ENCODE assay signal across 7 mouse cellular contexts in genomic region chr10:7052315-7053017, GRCm38 (mm10). TPM values are rescaled to one million over a fixed set of nuclear protein-coding genes. Genes with fewer than 3 reads are reported as not detected.
A peak's percentile ranks its signal among the peaks of the same experiment; 100 is the strongest.
DNase-seq lines count a peak whose midpoint lies in the region; ATAC-seq and TF ChIP-seq lines count a peak whose summit lies in the region.

Gene Ipcef1 (minus strand): TSS chr10:7052478.

- H3K36me3 ChIP-seq in intestine, embryonic 15.5 days, result no peaks in the 10 kb centered on the region
- no peaks in the 10 kb centered on the region for H3K36me3 ChIP-seq in midbrain, embryonic 10.5 days

- 12% methylated on average over 12 of the region's 12 CpGs for WGBS in bone marrow, adult 2 months
- 23% methylated on average over 12 of the region's 12 CpGs for WGBS in intestine, embryonic 15.5 days
- 26% methylated on average over 12 of the region's 12 CpGs for WGBS in midbrain, embryonic 10.5 days

- no peak for TF ChIP-seq POLR2A in bone marrow, adult 2 months (IDR thresholded peaks at IDR 0.05; ENCODE audit: borderline replicate concordance, control insufficient read depth, low read depth, low read length)

- H3K27me3 ChIP-seq in intestine, embryonic 15.5 days (replicated peaks), result no peaks in the 10 kb centered on the region
- no peaks in the 10 kb centered on the region for H3K27me3 ChIP-seq in midbrain, embryonic 10.5 days (ENCODE audit: low read depth, poor library complexity, severe bottlenecking)

- no peak for TF ChIP-seq CTCF in bone marrow, adult 2 months (IDR thresholded peaks at IDR 0.05; ENCODE audit: control insufficient read depth, insufficient read depth, low read length)

- H3K27ac ChIP-seq in bone marrow, adult 2 months (ENCODE audit: control insufficient read depth, insufficient read depth, low read depth, low read length, poor library complexity), result peak within 1 kb of the TSS; percentile 27; the same call in 1 of the 2 replicates
- 0 out of 2 replicates have a peak within 1 kb of the TSS, but pooled peaks have one; percentile 36 for H3K27ac ChIP-seq in intestine, embryonic 15.5 days
- peak within 1 kb of the TSS; percentile 82 for H3K27ac ChIP-seq in midbrain, embryonic 10.5 days (replicated peaks)

- H3K4me3 ChIP-seq in bone marrow, adult 2 months (replicated peaks; ENCODE audit: control insufficient read depth, low read depth, low read length), result no peak within 1 kb of the TSS
- no peak within 1 kb of the TSS for H3K4me3 ChIP-seq in intestine, embryonic 15.5 days (replicated peaks)
- H3K4me3 ChIP-seq in midbrain, embryonic 10.5 days, result peak within 1 kb of the TSS; percentile 28; the same call in 1 of the 2 replicates

- no peak within 1 kb of the TSS for H3K9ac ChIP-seq in intestine, embryonic 15.5 days

- peak; percentile 50 for ATAC-seq in intestine, embryonic 15.5 days

- H3K4me2 ChIP-seq in intestine, embryonic 15.5 days (replicated peaks), result peak within 1 kb of the TSS; percentile 28; the same call in 1 of the 2 replicates

- peak; percentile 38 for DNase-seq in embryo, embryonic 9.5 days (ENCODE audit: extremely low spot score)
- DNase-seq in midbrain, embryonic 10.5 days (ENCODE audit: low spot score), result peak; percentile 43
- no peak for DNase-seq in testis, postnatal 10 days (ENCODE audit: low spot score)
- no peak for DNase-seq in adrenal gland, postnatal 4 days (ENCODE audit: low spot score in 2 of 2)
- DNase-seq in cerebellum, adult 18-20 months, result no peak

- H3K9me3 ChIP-seq in intestine, embryonic 15.5 days, result no peaks in the 10 kb centered on the region
- H3K9me3 ChIP-seq in midbrain, embryonic 10.5 days (replicated peaks), result no peaks in the 10 kb centered on the region

- H3K4me1 ChIP-seq in bone marrow, adult 2 months (ENCODE audit: control insufficient read depth, insufficient read depth, low read length), result no peaks in the 10 kb centered on the region; the same call in 1 of the 2 replicates
- H3K4me1 ChIP-seq in intestine, embryonic 15.5 days (replicated peaks), result peaks cover 11% of the 10 kb centered on the region; the same call in 1 of the 2 replicates
- H3K4me1 ChIP-seq in midbrain, embryonic 10.5 days, result peaks cover 14% of the 10 kb centered on the region

RNA-seq across cellular contexts. Expression of gene Ipcef1, which starts in this region (rescaled TPM):
- 6.1 and 13.4 TPM in 2 replicates for polyA plus RNA-seq in bone marrow, adult 2 months (2011; ENCODE audit: insufficient read depth, insufficient read length, low replicate concordance, missing spikeins)
- polyA plus RNA-seq in intestine, embryonic 15.5 days (2015; fragmentation: Nextera tagmentation; extraction: Ambion mirVana), result 0.19 and 0.23 TPM in 2 replicates
- 0.48 and 0.92 TPM in 2 replicates for polyA plus RNA-seq in midbrain, embryonic 10.5 days (2016; fragmentation: Nextera tagmentation; extraction: Ambion mirVana)
- 1 to 10 TPM in 1 of 2 experiments, under 1 TPM in 1; 0.45 to 2.1 TPM for total RNA-seq in adrenal gland, postnatal 4 days (2021)

Comparison
In these comparisons a context has a peak if more than half of its experiments do, and no peak if none do; other contexts are left out.
1. Peak in ATAC-seq, H3K27ac ChIP-seq and H3K4me2 ChIP-seq in intestine, embryonic 15.5 days; RNA of the gene not detected or under 1 TPM.
2. Peak in DNase-seq, H3K4me3 ChIP-seq and H3K27ac ChIP-seq in midbrain, embryonic 10.5 days; RNA of the gene not detected or under 1 TPM.
3. H3K27ac ChIP-seq: peak in every context shown above with its lines; median percentile 82 in midbrain, embryonic 10.5 days; 36 in intestine, embryonic 15.5 days; 27 in bone marrow, adult 2 months.